Mouse (Mus musculus): ENCODE measurements around the gene Rtn4r. TPM values are rescaled to one million over a fixed set of nuclear protein-coding genes. Genes with fewer than 3 reads are reported as not detected.
"Not testable (repeated sequence)": the region's sequence is repeated elsewhere in the genome, so short reads cannot be mapped to it uniquely, and the experiment has no call there.

Rtn4r gene
- polyA plus RNA-seq, 1 experiment, result 18.9 TPM

DNA sequence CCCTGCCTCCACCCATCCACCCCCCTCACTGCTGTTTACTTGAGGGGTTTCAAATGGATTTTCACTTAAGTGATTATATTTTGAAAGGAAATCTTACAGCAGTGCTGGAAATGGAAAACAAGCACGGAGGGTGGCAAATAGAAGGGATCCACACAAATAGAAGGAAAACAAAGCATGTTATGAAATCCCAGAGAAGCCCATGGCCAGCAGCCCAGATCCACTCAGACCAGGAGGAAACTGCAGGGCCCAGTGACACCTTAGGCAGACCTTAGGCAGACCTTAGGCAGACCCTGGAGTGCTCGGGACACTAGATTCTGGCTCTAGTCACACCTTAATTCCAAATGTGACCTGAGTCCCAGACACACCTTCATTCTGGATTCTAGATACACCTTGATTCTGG lies 63.6 kb downstream of the Rtn4r start:
- Histone ChIP-seq H3K4me3 (ENCODE audit: insufficient read depth, low read depth, low read length) (no peak overlapping the region), H3K4me1 (ENCODE audit: control insufficient read depth, insufficient read depth, low read length) (no peaks in the 10 kb centered on the region), H3K27ac (ENCODE audit: insufficient read depth, low read depth, low read length) (no peak overlapping the region), H3K36me3 (ENCODE audit: control insufficient read depth, insufficient read depth, low read length) (no peaks in the 10 kb centered on the region), H3K27me3 (replicated peaks; ENCODE audit: control insufficient read depth, insufficient read depth, low read length) (no peaks in the 10 kb centered on the region)
- DNase-seq, result no peak
- WGBS, result 84% methylated on average over 2 of the region's 2 CpGs
- TF ChIP-seq POLR2A (IDR thresholded peaks at IDR 0.05; ENCODE audit: low read depth, low read length) (no peak), CTCF (conservative IDR thresholded peaks at IDR 0.05; ENCODE audit: insufficient read depth, insufficient read length, low read depth, low read length) (no peak)

DNA sequence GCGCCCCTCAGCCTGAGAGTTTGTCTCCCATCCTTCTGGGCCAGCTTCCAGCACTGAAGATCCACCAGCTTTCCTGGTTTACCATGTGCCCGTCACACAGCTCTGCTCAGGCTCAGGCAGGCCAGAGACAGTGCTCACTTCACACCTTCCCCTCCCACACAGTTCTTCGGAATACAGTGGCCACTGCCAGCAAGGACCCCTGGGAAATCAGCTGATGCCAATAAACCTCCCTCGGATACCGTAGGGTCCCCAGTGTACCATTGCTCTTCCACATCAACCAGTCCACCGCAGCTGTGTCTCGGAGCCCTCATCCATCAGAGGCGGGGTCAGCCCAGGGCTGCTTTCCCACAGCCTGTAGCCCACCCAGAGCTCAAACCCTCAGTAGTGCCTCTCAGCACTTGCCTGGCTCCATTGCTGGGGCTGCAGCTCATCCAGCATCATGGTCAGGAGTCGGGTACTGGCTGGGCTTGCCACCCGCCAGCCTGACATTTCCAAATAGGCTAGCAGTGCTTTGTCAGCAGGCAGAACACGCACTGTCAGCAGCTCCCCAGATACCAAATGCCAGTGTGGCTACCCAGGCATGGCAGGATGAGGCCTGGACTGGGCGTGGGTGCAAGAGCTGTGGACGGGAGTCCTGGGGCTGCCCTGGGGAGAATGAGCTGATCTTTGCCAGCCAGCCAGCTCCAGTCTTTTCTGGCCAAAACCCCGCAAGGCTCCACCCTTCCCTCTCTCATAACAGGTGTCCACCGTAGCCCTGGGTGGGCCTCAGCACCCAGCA lies 67.0 kb downstream of the Rtn4r start:
- H3K4me3 ChIP-seq (ENCODE audit: insufficient read depth, low read depth, low read length), result no peak overlapping the region
- no peak for TF ChIP-seq CTCF (conservative IDR thresholded peaks at IDR 0.05; ENCODE audit: insufficient read depth, insufficient read length, low read depth, low read length)
- TF ChIP-seq POLR2A (IDR thresholded peaks at IDR 0.05; ENCODE audit: low read depth, low read length), result no peak
- peak; percentile 77 for DNase-seq
- 46% methylated on average over 15 of the region's 15 CpGs for WGBS
- no peaks in the 10 kb centered on the region for H3K4me1 ChIP-seq (ENCODE audit: control insufficient read depth, insufficient read depth, low read length)
- no peaks in the 10 kb centered on the region for H3K36me3 ChIP-seq (ENCODE audit: control insufficient read depth, insufficient read depth, low read length)
- H3K27me3 ChIP-seq (replicated peaks; ENCODE audit: control insufficient read depth, insufficient read depth, low read length), result no peaks in the 10 kb centered on the region
- H3K27ac ChIP-seq (ENCODE audit: insufficient read depth, low read depth, low read length), result no peak overlapping the region

- no peak for TF ChIP-seq CTCF (conservative IDR thresholded peaks at IDR 0.05; ENCODE audit: insufficient read depth, insufficient read length, low read depth, low read length)
- no peak for TF ChIP-seq POLR2A (IDR thresholded peaks at IDR 0.05; ENCODE audit: low read depth, low read length)
- no peaks in the 10 kb centered on the region for H3K4me1 ChIP-seq (ENCODE audit: control insufficient read depth, insufficient read depth, low read length)
- WGBS, result 38% methylated on average over 5 of the region's 5 CpGs
- no peak overlapping the region for H3K4me3 ChIP-seq (ENCODE audit: insufficient read depth, low read depth, low read length)
- H3K27ac ChIP-seq (ENCODE audit: insufficient read depth, low read depth, low read length), result no peak overlapping the region
- no peaks in the 10 kb centered on the region for H3K27me3 ChIP-seq (replicated peaks; ENCODE audit: control insufficient read depth, insufficient read depth, low read length)
- no peaks in the 10 kb centered on the region for H3K36me3 ChIP-seq (ENCODE audit: control insufficient read depth, insufficient read depth, low read length)
- no peak for DNase-seq
Measured at GRCm38 (mm10) chr16:18195068-18195467, 67.6 kb downstream of the Rtn4r start.

DNA sequence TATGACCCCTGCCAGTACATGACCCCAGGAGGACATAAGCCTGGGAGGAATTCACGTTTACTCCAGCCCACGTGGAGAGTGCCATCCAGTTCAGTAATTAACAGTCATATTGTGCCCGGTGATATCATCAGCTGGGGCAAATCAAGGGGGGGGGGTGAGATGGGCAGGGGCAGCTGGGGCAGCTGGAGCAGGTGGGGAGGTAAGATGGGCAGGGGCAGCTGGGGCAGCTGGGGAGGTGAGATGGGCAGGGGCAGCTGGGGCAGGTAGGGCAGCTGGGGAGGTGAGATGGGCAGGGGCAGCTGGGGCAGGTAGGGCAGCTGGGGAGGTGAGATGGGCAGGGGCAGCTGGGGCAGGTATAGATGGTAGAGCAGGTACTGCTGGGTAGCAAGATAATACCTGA lies 68.1 kb downstream of the Rtn4r start:
- H3K36me3 ChIP-seq (ENCODE audit: control insufficient read depth, insufficient read depth, low read length); DNase-seq; H3K27me3 ChIP-seq (replicated peaks; ENCODE audit: control insufficient read depth, insufficient read depth, low read length); H3K4me1 ChIP-seq (ENCODE audit: control insufficient read depth, insufficient read depth, low read length); H3K4me3 ChIP-seq (ENCODE audit: insufficient read depth, low read depth, low read length); H3K27ac ChIP-seq (ENCODE audit: insufficient read depth, low read depth, low read length): not testable (repeated sequence)
- WGBS, result 33% methylated on average over 3 of the region's 3 CpGs

DNA sequence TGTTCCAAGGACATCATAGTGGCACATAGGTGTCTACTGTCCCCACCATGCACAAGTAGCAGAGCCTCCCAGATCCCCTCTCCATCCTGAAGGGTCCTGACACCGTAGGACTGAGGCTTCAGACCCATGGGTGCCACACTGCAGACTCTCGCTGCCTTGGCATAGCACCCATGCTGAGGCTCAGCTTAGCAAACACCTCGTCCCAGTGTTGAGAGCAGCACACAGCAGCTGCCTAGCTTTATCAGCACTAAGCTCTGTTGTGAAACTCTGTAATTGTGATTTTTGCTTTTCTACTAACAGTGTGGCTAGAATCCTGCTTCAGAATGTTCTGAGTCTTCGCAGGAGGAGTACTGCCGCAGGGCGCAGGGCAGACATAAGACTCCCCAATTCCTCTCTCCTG lies 70.4 kb downstream of the Rtn4r start:
- Histone ChIP-seq H3K4me3 (ENCODE audit: insufficient read depth, low read depth, low read length) (no peak overlapping the region), H3K27me3 (replicated peaks; ENCODE audit: control insufficient read depth, insufficient read depth, low read length) (no peaks in the 10 kb centered on the region), H3K4me1 (ENCODE audit: control insufficient read depth, insufficient read depth, low read length) (no peaks in the 10 kb centered on the region), H3K36me3 (ENCODE audit: control insufficient read depth, insufficient read depth, low read length) (no peaks in the 10 kb centered on the region), H3K27ac (ENCODE audit: insufficient read depth, low read depth, low read length) (no peak overlapping the region)
- WGBS, result 88% methylated on average over 6 of the region's 6 CpGs
- DNase-seq, result no peak
- TF ChIP-seq CTCF (conservative IDR thresholded peaks at IDR 0.05; ENCODE audit: insufficient read depth, insufficient read length, low read depth, low read length) (no peak), POLR2A (IDR thresholded peaks at IDR 0.05; ENCODE audit: low read depth, low read length) (no peak)

- Histone ChIP-seq H3K4me1 (ENCODE audit: control insufficient read depth, insufficient read depth, low read length) (no peaks in the 10 kb centered on the region), H3K4me3 (ENCODE audit: insufficient read depth, low read depth, low read length) (no peak overlapping the region), H3K36me3 (ENCODE audit: control insufficient read depth, insufficient read depth, low read length) (no peaks in the 10 kb centered on the region), H3K27ac (ENCODE audit: insufficient read depth, low read depth, low read length) (no peak overlapping the region), H3K27me3 (replicated peaks; ENCODE audit: control insufficient read depth, insufficient read depth, low read length) (no peaks in the 10 kb centered on the region)
- no peak for TF ChIP-seq CTCF (conservative IDR thresholded peaks at IDR 0.05; ENCODE audit: insufficient read depth, insufficient read length, low read depth, low read length)
- TF ChIP-seq POLR2A (IDR thresholded peaks at IDR 0.05; ENCODE audit: low read depth, low read length), result no peak
- 66% methylated on average over 10 of the region's 10 CpGs for WGBS
- no peak for DNase-seq
Measured at GRCm38 (mm10) chr16:18198365-18199098, 71.1 kb downstream of the Rtn4r start.

DNA sequence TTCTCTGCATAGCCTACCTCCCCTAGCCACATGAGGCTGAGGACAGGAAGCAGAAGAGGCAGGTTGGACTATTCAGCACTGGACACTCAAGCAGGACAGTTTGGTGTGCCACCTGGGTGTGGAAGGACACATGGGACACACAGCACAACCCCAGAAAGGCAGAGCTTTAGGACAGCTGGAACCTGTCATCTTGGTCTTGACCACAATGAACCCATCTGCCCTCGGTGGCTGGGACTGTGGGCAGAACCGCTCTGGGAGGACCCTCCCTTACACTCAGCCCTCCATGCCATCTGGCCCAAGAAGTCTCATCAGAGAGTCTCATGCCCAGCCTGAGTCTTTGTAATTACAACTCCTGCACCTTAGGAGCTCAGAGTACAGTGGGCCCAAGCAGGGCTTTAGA lies 72.6 kb downstream of the Rtn4r start:
- WGBS, result 71% methylated on average over 2 of the region's 2 CpGs
- H3K27ac ChIP-seq (ENCODE audit: insufficient read depth, low read depth, low read length), result no peak overlapping the region
- TF ChIP-seq POLR2A (IDR thresholded peaks at IDR 0.05; ENCODE audit: low read depth, low read length), result no peak
- TF ChIP-seq CTCF (conservative IDR thresholded peaks at IDR 0.05; ENCODE audit: insufficient read depth, insufficient read length, low read depth, low read length), result no peak
- DNase-seq, result no peak
- H3K27me3 ChIP-seq (replicated peaks; ENCODE audit: control insufficient read depth, insufficient read depth, low read length), result no peaks in the 10 kb centered on the region
- H3K4me3 ChIP-seq (ENCODE audit: insufficient read depth, low read depth, low read length), result no peak overlapping the region
- H3K4me1 ChIP-seq (ENCODE audit: control insufficient read depth, insufficient read depth, low read length), result no peaks in the 10 kb centered on the region
- no peaks in the 10 kb centered on the region for H3K36me3 ChIP-seq (ENCODE audit: control insufficient read depth, insufficient read depth, low read length)

Measured in kidney, adult 2 months (tissue).